Mouse (Mus musculus) CH12.LX (cell line): ENCODE measurements at regions not wholly inside any gene's neighbourhood (a gene's known extent, or its start where the extent isn't known, plus 50 kb on each side); places are given as distances from the start of the nearest gene placed in this dataset.

ENCODE experiments used
- DNase-seq: peaks from one replicate; pipeline ENCODE4 v3.0.0-alpha.2; 2013; ENCODE audit errors: extremely low read depth
- H3K27ac ChIP-seq: 2 replicates; pipeline ENCODE4 v1.5.1; 2012; ENCODE audit warnings: low read depth, mild to moderate bottlenecking, control low read depth, moderate library complexity; ENCODE audit not compliant: insufficient read depth
- H3K27me3 ChIP-seq: replicated peaks from 2 replicates; pipeline ENCODE3; 2012; ENCODE audit warnings: inconsistent platforms
- H3K36me3 ChIP-seq, 2 experiments: replicated peaks in 1 of 2; 2 replicates each; pipeline versions ENCODE3 to v1.6.1; 2012; ENCODE audit warnings: inconsistent platforms in 1 of 2, low read length in 1 of 2, mild to moderate bottlenecking in 1 of 2, mixed read lengths in 1 of 2, moderate library complexity in 1 of 2; ENCODE audit not compliant: control insufficient read depth in 1 of 2, insufficient read depth in 1 of 2
- H3K4me1 ChIP-seq, 2 experiments: 2 replicates each; pipeline ENCODE4 v1.6.1; 2012; ENCODE audit warnings: inconsistent platforms in 1 of 2, moderate library complexity in 1 of 2; ENCODE audit not compliant: insufficient read depth in 2 of 2, control insufficient read depth in 1 of 2
- H3K4me2 ChIP-seq: 2 replicates; pipeline ENCODE4 v1.6.1; 2012; ENCODE audit warnings: low read depth, mild to moderate bottlenecking, control low read depth; ENCODE audit not compliant: poor library complexity, insufficient read depth, severe bottlenecking
- H3K4me3 ChIP-seq, 3 experiments: fragments of 150-350 bp in 1 of 3; sonication (generic) in 1 of 3; replicated peaks in 1 of 3; 2 replicates each; pipeline versions ENCODE3 to v1.5.1; 2011 to 2012; ENCODE audit warnings: low read depth in 2 of 3, low read length in 2 of 3, mild to moderate bottlenecking in 2 of 3, moderate library complexity in 2 of 3, control low read depth in 1 of 3, improper control_type of control experiment in 1 of 3, inconsistent platforms in 1 of 3, mixed read lengths in 1 of 3; ENCODE audit not compliant: poor library complexity in 1 of 3
- H3K79me2 ChIP-seq: replicated peaks from 2 replicates; pipeline ENCODE4 v1.6.1; 2012; ENCODE audit warnings: mild to moderate bottlenecking, moderate library complexity; ENCODE audit not compliant: control insufficient read depth, poor library complexity, insufficient read depth, severe bottlenecking; ENCODE audit errors: extremely low read depth
- H3K9ac ChIP-seq: 2 replicates; pipeline ENCODE4 v1.6.1; 2012; ENCODE audit warnings: low read depth, mild to moderate bottlenecking, control low read depth, moderate library complexity; ENCODE audit not compliant: insufficient read depth
- H3K9me3 ChIP-seq: replicated peaks from 2 replicates; pipeline ENCODE3; 2012; ENCODE audit warnings: low read length, inconsistent platforms, mixed read lengths
- CHD1 ChIP-seq: IDR thresholded peaks from 2 replicates; pipeline ENCODE4 v1.6.1; 2012; ENCODE audit warnings: low read depth, low read length, improper control_type of control experiment, inconsistent platforms
- CHD2 ChIP-seq: IDR thresholded peaks from 2 replicates; pipeline ENCODE4 v1.6.1; 2011; ENCODE audit warnings: low read length, improper control_type of control experiment
- E2F4 ChIP-seq: IDR thresholded peaks from 2 replicates; pipeline ENCODE4 v1.6.1; 2011; ENCODE audit warnings: low read depth, low read length, improper control_type of control experiment; ENCODE audit not compliant: insufficient replicate concordance
- IRF4 ChIP-seq: IDR thresholded peaks from 2 replicates; pipeline ENCODE4 v1.6.1; 2014; ENCODE audit warnings: low read depth, mild to moderate bottlenecking, inconsistent platforms, low read length, improper control_type of control experiment
- JUN ChIP-seq: IDR thresholded peaks from 2 replicates; pipeline ENCODE4 v1.6.1; 2011; ENCODE audit warnings: low read depth, mild to moderate bottlenecking, low read length, improper control_type of control experiment, moderate library complexity; ENCODE audit not compliant: insufficient read depth
- KAT2A ChIP-seq: IDR thresholded peaks from 2 replicates; pipeline ENCODE4 v1.6.1; 2012; ENCODE audit warnings: low read length, improper control_type of control experiment, inconsistent platforms; ENCODE audit not compliant: insufficient replicate concordance
- MAZ ChIP-seq: IDR thresholded peaks from 2 replicates; pipeline ENCODE4 v1.6.1; 2012; ENCODE audit warnings: low read depth, mild to moderate bottlenecking, inconsistent platforms, low read length, improper control_type of control experiment, moderate library complexity
- MEF2A ChIP-seq: IDR thresholded peaks from 2 replicates; pipeline ENCODE4 v1.6.1; 2014; ENCODE audit warnings: low read depth, mild to moderate bottlenecking, inconsistent platforms, low read length, improper control_type of control experiment, borderline replicate concordance
- MXI1 ChIP-seq: IDR thresholded peaks from 2 replicates; pipeline ENCODE4 v1.6.1; 2011; ENCODE audit warnings: mild to moderate bottlenecking, low read depth, low read length, improper control_type of control experiment
- POLR2A ChIP-seq: IDR thresholded peaks from 2 replicates; pipeline ENCODE4 v1.6.1; 2011; ENCODE audit warnings: low read depth, mild to moderate bottlenecking, improper control_type of control experiment, low read length
- RAD21 ChIP-seq: IDR thresholded peaks from 2 replicates; pipeline ENCODE4 v1.6.1; 2011; ENCODE audit warnings: low read depth, mild to moderate bottlenecking, low read length, improper control_type of control experiment, moderate library complexity
- RCOR1 ChIP-seq: conservative IDR thresholded peaks from 2 replicates; pipeline ENCODE4 v1.6.1; 2012; ENCODE audit warnings: low read depth, mild to moderate bottlenecking, inconsistent platforms, low read length, improper control_type of control experiment
- TBP ChIP-seq: conservative IDR thresholded peaks from 2 replicates; pipeline ENCODE4 v1.6.1; 2011; ENCODE audit warnings: low read depth, low read length, improper control_type of control experiment
- TCF12 ChIP-seq: IDR thresholded peaks from 2 replicates; pipeline ENCODE4 v1.6.1; 2014; ENCODE audit warnings: low read depth, mild to moderate bottlenecking, inconsistent platforms, low read length, improper control_type of control experiment
- USF1 ChIP-seq: IDR thresholded peaks from 2 replicates; pipeline ENCODE4 v1.6.1; 2014; ENCODE audit warnings: low read depth, mild to moderate bottlenecking, inconsistent platforms, low read length, improper control_type of control experiment
- USF2 ChIP-seq: conservative IDR thresholded peaks from 2 replicates; pipeline ENCODE4 v1.6.1; 2011; ENCODE audit warnings: low read depth, low read length, improper control_type of control experiment
- ZMIZ1 ChIP-seq: IDR thresholded peaks from 2 replicates; pipeline ENCODE4 v1.6.1; 2012; ENCODE audit warnings: low read depth, mild to moderate bottlenecking, inconsistent platforms, low read length, improper control_type of control experiment
- dilution Hi-C: fragments of 300-500 bp; cut with MboI; formaldehyde crosslinking; loops from 2 replicates; pipeline ENCODE4 v1.14.3; 2020; ENCODE audit warnings: low sequenced_read_pairs; ENCODE audit not compliant: extremely low pct_unique_long_range_greater_than_20kb, extremely low pct_ligation_motif_present
- in situ Hi-C: fragments of 300-500 bp; cut with MboI; formaldehyde crosslinking; loops from 3 replicates; pipeline ENCODE4 v1.14.3; 2019; ENCODE audit warnings: low sequenced_read_pairs, low pct_ligation_motif_present, low pct_unique_long_range_greater_than_20kb, mixed read lengths

DNA sequence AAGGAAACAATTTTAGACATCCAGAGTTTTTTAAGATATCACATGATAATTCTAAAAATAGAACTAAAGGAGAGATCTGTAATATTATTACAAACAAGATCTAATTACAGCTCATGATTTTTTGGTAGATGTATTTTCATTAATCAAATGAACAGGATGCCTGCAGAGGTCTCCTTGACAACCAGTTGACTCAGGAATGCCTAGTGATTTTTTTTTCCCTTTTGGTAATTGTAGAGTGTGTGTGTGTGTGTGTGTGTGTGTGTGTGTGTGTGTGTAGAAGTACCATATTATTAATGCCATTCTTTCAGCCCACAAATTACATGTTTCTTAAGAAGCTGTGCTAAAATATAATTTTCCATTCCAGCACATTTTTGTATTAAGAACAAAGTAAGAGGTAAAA is 365.1 kb downstream of the Plod2 start:
- no peaks in the 10 kb centered on the region for H3K36me3 ChIP-seq
- no peak overlapping the region for H3K9ac ChIP-seq
- no peak for TF ChIP-seq CHD1
- TF ChIP-seq JUN, result no peak
- no peak for TF ChIP-seq CHD2
- no peak for TF ChIP-seq MEF2A
- no peak for TF ChIP-seq POLR2A
- TF ChIP-seq IRF4, result no peak
- no peak for TF ChIP-seq USF2
- TF ChIP-seq E2F4, result no peak
- no peak for TF ChIP-seq RAD21
- TF ChIP-seq USF1, result no peak
- TF ChIP-seq MXI1, result no peak
- TF ChIP-seq TBP, result no peak
- no peak for TF ChIP-seq TCF12
- TF ChIP-seq RCOR1, result no peak
- no peak for DNase-seq
- H3K4me1 ChIP-seq, result no peaks in the 10 kb centered on the region
- H3K4me3 ChIP-seq, result no peak overlapping the region
- no peak overlapping the region for H3K27ac ChIP-seq
- H3K79me2 ChIP-seq, result no peaks in the 10 kb centered on the region
- no peaks in the 10 kb centered on the region for H3K27me3 ChIP-seq
- dilution Hi-C loops (no loop called here), in situ Hi-C loops (no loop called here)
- no peak overlapping the region for H3K4me2 ChIP-seq
- no peaks in the 10 kb centered on the region for H3K9me3 ChIP-seq

DNA sequence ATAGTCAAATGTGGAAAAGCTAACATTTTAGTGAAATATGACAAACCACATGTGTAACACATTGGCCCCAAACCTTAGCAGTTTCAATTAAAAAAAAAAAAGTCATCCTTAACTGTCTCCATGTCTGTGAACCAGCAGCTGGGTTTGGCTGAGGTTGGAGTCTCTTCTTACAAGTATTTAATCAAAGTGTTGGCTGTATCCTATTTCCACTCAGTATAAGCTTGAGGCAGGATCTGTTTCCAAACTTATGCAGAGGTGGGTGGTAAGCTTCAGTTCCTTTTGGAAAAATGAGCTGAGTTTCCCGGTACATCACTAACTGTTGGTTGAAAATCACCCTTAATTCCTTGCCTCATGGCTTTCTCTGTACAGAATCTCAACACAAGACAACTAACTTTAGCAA is 377.4 kb downstream of the Plod2 start:
- Histone ChIP-seq H3K36me3 (no peaks in the 10 kb centered on the region), H3K4me3 (no peak overlapping the region), H3K79me2 (no peaks in the 10 kb centered on the region), H3K27me3 (no peaks in the 10 kb centered on the region), H3K9me3 (no peaks in the 10 kb centered on the region), H3K4me1 (no peaks in the 10 kb centered on the region), H3K27ac (no peak overlapping the region), H3K9ac (no peak overlapping the region), H3K4me2 (no peak overlapping the region)
- DNase-seq, result no peak
- TF ChIP-seq MEF2A (no peak), ZMIZ1 (no peak), POLR2A (no peak), MAZ (no peak), KAT2A (no peak)
- dilution Hi-C loops, result no loop called here
- in situ Hi-C loops, result no loop called here
